Mouse (Mus musculus): Measurements from ENCODE around the gene D5Ertd579e. TPM values are rescaled to one million over a fixed set of nuclear protein-coding genes. Genes with fewer than 3 reads are reported as not detected.

Gene D5Ertd579e
- total RNA-seq, 2 experiments from 2014 or later, result 87.8 to 107 TPM

GRCm38 (mm10) chr5:36720710-36721375, 25.0 kb upstream of the D5Ertd579e start:
- no peak for DNase-seq (ENCODE audit: extremely low spot score in 1 of 2, low spot score in 1 of 2)

- no peak for DNase-seq (ENCODE audit: extremely low spot score in 1 of 2, low spot score in 1 of 2)
Measured at GRCm38 (mm10) chr5:36720219-36720618, 24.4 kb upstream of the D5Ertd579e start.

- DNase-seq (ENCODE audit: extremely low spot score in 1 of 2, low spot score in 1 of 2), result no peak
Measured at GRCm38 (mm10) chr5:36719601-36720000, 23.8 kb upstream of the D5Ertd579e start.

- no peak for DNase-seq (ENCODE audit: extremely low spot score in 1 of 2, low spot score in 1 of 2)
Measured at GRCm38 (mm10) chr5:36719135-36719534, 23.3 kb upstream of the D5Ertd579e start.

- no peak for DNase-seq (ENCODE audit: extremely low spot score in 1 of 2, low spot score in 1 of 2)
Measured at GRCm38 (mm10) chr5:36717889-36718288, 22.1 kb upstream of the D5Ertd579e start.

GRCm38 (mm10) chr5:36716816-36717215, 21.0 kb upstream of the D5Ertd579e start:
- DNase-seq (ENCODE audit: extremely low spot score in 1 of 2, low spot score in 1 of 2), result no peak

- DNase-seq (ENCODE audit: extremely low spot score in 1 of 2, low spot score in 1 of 2), result no peak
Measured at GRCm38 (mm10) chr5:36714832-36715231, 19.0 kb upstream of the D5Ertd579e start.

GRCm38 (mm10) chr5:36713693-36714092, 17.9 kb upstream of the D5Ertd579e start:
- DNase-seq (ENCODE audit: extremely low spot score in 1 of 2, low spot score in 1 of 2), result no peak

GRCm38 (mm10) chr5:36712553-36713534, 17.0 kb upstream of the D5Ertd579e start:
- no peak for DNase-seq (ENCODE audit: extremely low spot score in 1 of 2, low spot score in 1 of 2)

- DNase-seq (ENCODE audit: extremely low spot score in 1 of 2, low spot score in 1 of 2), result no peak
Measured at GRCm38 (mm10) chr5:36711863-36712262, 16.0 kb upstream of the D5Ertd579e start.

- no peak for DNase-seq (ENCODE audit: extremely low spot score in 1 of 2, low spot score in 1 of 2)
Measured at GRCm38 (mm10) chr5:36705792-36706191, 10.0 kb upstream of the D5Ertd579e start.

- DNase-seq (ENCODE audit: extremely low spot score in 1 of 2, low spot score in 1 of 2), result no peak
Measured at GRCm38 (mm10) chr5:36705390-36705789, 9.6 kb upstream of the D5Ertd579e start.

GRCm38 (mm10) chr5:36704684-36705083, 8.9 kb upstream of the D5Ertd579e start:
- DNase-seq (ENCODE audit: extremely low spot score in 1 of 2, low spot score in 1 of 2), result no peak

- no peak for DNase-seq (ENCODE audit: extremely low spot score in 1 of 2, low spot score in 1 of 2)
Measured at GRCm38 (mm10) chr5:36700939-36701620, 5.3 kb upstream of the D5Ertd579e start.

- no peak for DNase-seq (ENCODE audit: extremely low spot score in 1 of 2, low spot score in 1 of 2)
Measured at GRCm38 (mm10) chr5:36698689-36699088, 2.9 kb upstream of the D5Ertd579e start.

- DNase-seq (ENCODE audit: extremely low spot score in 1 of 2, low spot score in 1 of 2), result no peak
Measured at GRCm38 (mm10) chr5:36698067-36698670, 2.3 kb upstream of the D5Ertd579e start.

- no peak for DNase-seq (ENCODE audit: extremely low spot score in 1 of 2, low spot score in 1 of 2)
Measured at GRCm38 (mm10) chr5:36696504-36697300, 878 bp upstream of the D5Ertd579e start.

GRCm38 (mm10) chr5:36695005-36695404, 819 bp downstream of the D5Ertd579e start:
- no peak for DNase-seq (ENCODE audit: extremely low spot score in 1 of 2, low spot score in 1 of 2)

GRCm38 (mm10) chr5:36693651-36694050, 2.2 kb downstream of the D5Ertd579e start:
- DNase-seq (ENCODE audit: extremely low spot score in 1 of 2, low spot score in 1 of 2), result no peak

GRCm38 (mm10) chr5:36691423-36691822, 4.4 kb downstream of the D5Ertd579e start:
- no peak for DNase-seq (ENCODE audit: extremely low spot score in 1 of 2, low spot score in 1 of 2)
